In genomic region chr8:109958036-109958655, GRCm38 (mm10) we compare ENCODE assay signal across 11 mouse cellular contexts. TPM values are rescaled to one million over a fixed set of nuclear protein-coding genes. Genes with fewer than 3 reads are reported as not detected.
A peak's percentile ranks its signal among the peaks of the same experiment; 100 is the strongest.
DNase-seq lines count a peak whose midpoint lies in the region; ATAC-seq and TF ChIP-seq lines count a peak whose summit lies in the region.
"Had no signal": no experiment of that assay in that cellular context is flagged by ENCODE, and none has a peak within 500 bp of the region (broad histone marks: within the 10 kb centered on the region; RNA-seq: fewer than 3 reads in every experiment).

No protein-coding gene starts in this region.

- no peaks in the 10 kb centered on the region for H3K36me3 ChIP-seq in forebrain, embryonic 12.5 days (replicated peaks)
- H3K36me3 ChIP-seq in forebrain, embryonic 15.5 days: no peaks in the 10 kb centered on the region

- H3K4me3 ChIP-seq in forebrain, embryonic 12.5 days (replicated peaks): no peak overlapping the region
- no peak overlapping the region for H3K4me3 ChIP-seq in forebrain, embryonic 15.5 days
- H3K4me3 ChIP-seq: erythroblast, embryonic 14.5 days had no signal

- 0 out of 2 replicates have a peak overlapping the region, but pooled peaks have one; percentile 46 for H3K27ac ChIP-seq in forebrain, embryonic 12.5 days
- H3K27ac ChIP-seq in forebrain, embryonic 15.5 days (replicated peaks): no peak overlapping the region

- H3K9ac ChIP-seq in forebrain, embryonic 12.5 days: no peak overlapping the region
- no peak overlapping the region for H3K9ac ChIP-seq in forebrain, embryonic 15.5 days (replicated peaks)

- DNase-seq in lung, adult 18-20 months: peak; percentile 48 to 68
- no peak for DNase-seq in lung, postnatal 14 days
- peak; percentile 19 for DNase-seq in brain, embryonic 14.5 days (ENCODE audit: low read depth)
- peak; percentile 35 for DNase-seq in lung, postnatal 25 days (ENCODE audit: low spot score)
- no peak for DNase-seq in cerebellum, postnatal 10 days
- DNase-seq in thymus, postnatal 14 days: no peak
- DNase-seq: layer of hippocampus, postnatal 36 days had no signal

- H3K27me3 ChIP-seq in forebrain, embryonic 12.5 days: peaks cover 37% of the 10 kb centered on the region
- peaks cover 9% of the 10 kb centered on the region; the same call in 1 of the 2 replicates for H3K27me3 ChIP-seq in forebrain, embryonic 15.5 days

- peaks cover 41% of the 10 kb centered on the region for H3K4me1 ChIP-seq in forebrain, embryonic 12.5 days
- H3K4me1 ChIP-seq in forebrain, embryonic 15.5 days: peaks cover 26% of the 10 kb centered on the region

- no peak overlapping the region for H3K4me2 ChIP-seq in forebrain, embryonic 12.5 days
- no peak overlapping the region for H3K4me2 ChIP-seq in forebrain, embryonic 15.5 days (replicated peaks)

- no peak for TF ChIP-seq POLR2A in brain, embryonic 14.5 days (IDR thresholded peaks at IDR 0.05; ENCODE audit: borderline replicate concordance, extremely low read depth, insufficient read depth, insufficient read length, poor library complexity, severe bottlenecking)

- no peak for TF ChIP-seq CTCF in brain, embryonic 14.5 days (IDR thresholded peaks at IDR 0.05; ENCODE audit: borderline replicate concordance, extremely low read depth, insufficient read depth, insufficient read length)

- WGBS in forebrain, embryonic 12.5 days: 27% methylated on average over 12 of the region's 12 CpGs
- WGBS in forebrain, embryonic 15.5 days: 28% methylated on average over 11 of the region's 12 CpGs

- ATAC-seq in forebrain, embryonic 12.5 days (ENCODE audit: low FRiP score): no peak
- ATAC-seq in forebrain, embryonic 15.5 days (replicated peaks): no peak

- H3K9me3 ChIP-seq in forebrain, embryonic 12.5 days: no peaks in the 10 kb centered on the region
- H3K9me3 ChIP-seq in forebrain, embryonic 15.5 days: no peaks in the 10 kb centered on the region

RNA-seq across cellular contexts. Expression of gene Marveld3, which starts 3.9 kb away (rescaled TPM):
- 1.6 and 1.7 TPM in 2 replicates for polyA plus RNA-seq in forebrain, embryonic 12.5 days (2016; fragmentation: Nextera tagmentation; extraction: Ambion mirVana)
- polyA plus RNA-seq in forebrain, embryonic 15.5 days (2015; fragmentation: Nextera tagmentation; extraction: Ambion mirVana): 2.0 and 2.2 TPM in 2 replicates
- 0.77 and 0.79 TPM in 2 replicates for polyA plus RNA-seq in brain, embryonic 14.5 days (2012; rRNA removed)
- polyA plus RNA-seq: erythroblast, embryonic 14.5 days had no signal

RNA-seq across cellular contexts. Expression of gene Tat, which starts 32.1 kb away (rescaled TPM):
- polyA plus RNA-seq in forebrain, embryonic 12.5 days (2016; fragmentation: Nextera tagmentation; extraction: Ambion mirVana): not detected in 2 replicates
- polyA plus RNA-seq in forebrain, embryonic 15.5 days (2015; fragmentation: Nextera tagmentation; extraction: Ambion mirVana): not detected in 2 replicates
- 0.05 and 0.08 TPM in 2 replicates for polyA plus RNA-seq in brain, embryonic 14.5 days (2012; rRNA removed)
- polyA plus RNA-seq: erythroblast, embryonic 14.5 days; hindbrain, embryonic 11.5 days had no signal

Comparison
In these comparisons a context has a peak if more than half of its experiments do, and no peak if none do; other contexts are left out.
1. DNase-seq: peak in lung, adult 18-20 months (2 of 2), brain, embryonic 14.5 days (single experiment) and lung, postnatal 25 days (single experiment); none in lung, postnatal 14 days (single experiment), cerebellum, postnatal 10 days (0 of 2) and thymus, postnatal 14 days (single experiment).